Mouse (Mus musculus): ENCODE measurements around the gene Eml5. TPM values are rescaled to one million over a fixed set of nuclear protein-coding genes. Genes with fewer than 3 reads are reported as not detected.

Gene Eml5
- polyA plus RNA-seq, 1 experiment from 2014 or later: 5.4 TPM

- H3K9ac ChIP-seq (ENCODE audit: low read length): peak within 1 kb of the TSS; percentile 87
- peak within 1 kb of the TSS; percentile 76 for H3K4me2 ChIP-seq (ENCODE audit: low read depth, low read length)
- H3K9me3 ChIP-seq (replicated peaks; ENCODE audit: control insufficient read depth, low read length): no peaks in the 10 kb centered on the region
- H3K27me3 ChIP-seq (ENCODE audit: control insufficient read depth, insufficient read depth, low read length): no peaks in the 10 kb centered on the region
- ATAC-seq (replicated peaks; ENCODE audit: extremely low read depth, insufficient read depth, low FRiP score): peak; percentile 85
- WGBS: under 1% methylated on average over 74 of the region's 75 CpGs
- peak within 1 kb of the TSS; percentile 74 for H3K4me3 ChIP-seq (ENCODE audit: low read length)
- no peaks in the 10 kb centered on the region for H3K36me3 ChIP-seq (ENCODE audit: control insufficient read depth, insufficient read depth)
- H3K4me1 ChIP-seq (ENCODE audit: control insufficient read depth, insufficient read depth, low read length): peaks cover 27% of the 10 kb centered on the region
- peak within 1 kb of the TSS; percentile 91 for H3K27ac ChIP-seq (ENCODE audit: low read length)
Measured at GRCm38 (mm10) chr12:98736951-98737800, 164.1 kb downstream of the Eml5 start, which contains the start of gene Ptpn21. Ptpn21 (minus strand) TSS chr12:98737405.

Other genes starting within 250 kb of the Eml5 start
- 8.6 and 10.5 TPM in 2 replicates for gene Ptpn21, start 164.1 kb downstream of the Eml5 start, polyA plus RNA-seq (2015; fragmentation: Nextera tagmentation; extraction: Ambion mirVana)
- gene Zc3h14, start 154.5 kb downstream of the Eml5 start, polyA plus RNA-seq (2015; fragmentation: Nextera tagmentation; extraction: Ambion mirVana): 87.2 and 95.9 TPM in 2 replicates
- 13.5 and 14.1 TPM in 2 replicates for gene Ttc8, start 19.1 kb upstream of the Eml5 start, polyA plus RNA-seq (2015; fragmentation: Nextera tagmentation; extraction: Ambion mirVana)

Measured in heart, embryonic 16.5 days (tissue).